Mouse (Mus musculus) kidney, embryonic 14.5 days (tissue): ENCODE results near the gene Ddah1. TPM values are rescaled to one million over a fixed set of nuclear protein-coding genes. Genes with fewer than 3 reads are reported as not detected.

Source experiments
- ATAC-seq: fragments of 200-750 bp; cut with Nextera tagmentation; 2 replicates; pipeline ENCODE4 v1.8.0; 2017; ENCODE audit warnings: moderate number of reproducible peaks, mild to moderate bottlenecking, moderate TSS enrichment, moderate library complexity; ENCODE audit not compliant: low FRiP score, low TSS enrichment
- H3K27ac ChIP-seq: fragments of 300-500 bp; sonication (generic); 2 replicates; pipeline ENCODE4 v1.5.1; 2014; ENCODE audit warnings: low read depth, mild to moderate bottlenecking, low read length, moderate library complexity, mixed read lengths
- H3K27me3 ChIP-seq: fragments of 300-500 bp; sonication (generic); 2 replicates; pipeline ENCODE4 v1.6.1; 2014; ENCODE audit warnings: mild to moderate bottlenecking, low read length; ENCODE audit not compliant: control insufficient read depth, insufficient read depth
- H3K36me3 ChIP-seq: fragments of 300-500 bp; sonication (generic); 2 replicates; pipeline ENCODE4 v1.6.1; 2014; ENCODE audit warnings: low read length, mixed read lengths; ENCODE audit not compliant: control insufficient read depth, insufficient read depth
- H3K4me1 ChIP-seq: fragments of 300-500 bp; sonication (generic); 2 replicates; pipeline ENCODE4 v1.6.1; 2014; ENCODE audit warnings: low read length, mixed read lengths; ENCODE audit not compliant: control insufficient read depth, insufficient read depth
- H3K4me2 ChIP-seq: fragments of 300-500 bp; sonication (generic); replicated peaks from 2 replicates; pipeline ENCODE4 v1.6.1; 2014; ENCODE audit warnings: low read depth, mild to moderate bottlenecking, low read length
- H3K4me3 ChIP-seq: fragments of 300-500 bp; sonication (generic); 2 replicates; pipeline ENCODE4 v1.5.1; 2014; ENCODE audit warnings: mild to moderate bottlenecking, low read length
- H3K9ac ChIP-seq: fragments of 300-500 bp; sonication (generic); 2 replicates; pipeline ENCODE4 v1.6.1; 2014; ENCODE audit warnings: low read depth, mild to moderate bottlenecking, low read length, moderate library complexity
- H3K9me3 ChIP-seq: fragments of 300-500 bp; sonication (generic); 2 replicates; pipeline ENCODE4 v1.6.1; 2016; ENCODE audit warnings: low read length; ENCODE audit not compliant: control insufficient read depth
- WGBS: fragments of 180-500 bp; shearing (Covaris S2); extraction: QIAGEN DNeasy Blood & Tissue Kit; methylation state at CpG from one replicate; pipeline ENCODE4 v1.1.7; 2014; 5-methylcytosine and 5-hydroxymethylcytosine counted together
- polyA plus RNA-seq: library from polyadenylated mRNA; unstranded; fragments of >200 nt; fragmentation: Nextera tagmentation; extraction: Ambion mirVana; gene quantifications from 2 replicates; pipeline ENCODE4 v1.2.1, GENCODE M21; 2014

Gene Ddah1
- polyA plus RNA-seq, 1 experiment from 2014 or later, result 63.2 TPM

DNA sequence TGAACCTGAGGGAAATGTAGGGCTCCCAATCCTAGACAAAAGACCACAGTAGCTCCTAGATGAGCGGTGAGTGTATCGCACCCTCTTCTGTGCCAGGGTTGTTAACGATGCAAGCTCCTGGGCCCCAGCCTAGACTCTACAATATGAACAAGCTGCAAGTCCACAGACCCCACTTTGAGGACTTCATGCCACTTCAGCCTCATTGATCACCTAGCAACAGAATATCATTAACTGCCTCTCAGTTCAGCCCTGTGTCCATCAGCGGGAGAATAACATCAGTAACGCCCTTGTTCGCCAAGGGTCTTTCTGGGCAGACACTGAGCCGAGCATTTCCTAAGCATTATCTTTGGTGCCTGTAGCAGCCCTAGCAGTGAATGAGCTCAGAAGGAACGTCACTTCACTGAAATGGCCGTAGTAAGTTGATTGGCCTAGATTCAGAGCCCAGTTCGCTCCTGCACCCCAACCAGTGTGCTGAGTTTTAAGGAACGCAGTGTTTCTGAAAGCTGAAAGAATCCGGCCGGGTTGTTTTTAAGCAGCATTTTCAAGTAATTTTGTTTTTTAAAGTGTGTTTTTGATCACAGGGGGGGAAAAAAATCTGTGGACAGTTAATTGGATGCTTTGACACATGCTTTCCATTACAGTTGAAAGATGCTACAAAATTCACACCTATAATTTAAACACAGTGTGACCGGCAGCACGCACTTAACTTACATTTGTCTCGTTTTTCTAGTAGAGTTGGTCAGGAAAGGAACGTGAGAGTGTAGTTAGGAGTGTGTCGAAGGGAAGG is 132.1 kb downstream of the Ddah1 start:
- H3K9ac ChIP-seq, result no peak overlapping the region
- ATAC-seq, result no peak
- H3K4me2 ChIP-seq, result no peak overlapping the region
- H3K27ac ChIP-seq, result no peak overlapping the region
- no peaks in the 10 kb centered on the region for H3K36me3 ChIP-seq
- H3K27me3 ChIP-seq, result no peaks in the 10 kb centered on the region
- WGBS, result 81% methylated on average over 18 of the region's 18 CpGs
- peaks cover 3% of the 10 kb centered on the region; the same call in 1 of the 2 replicates for H3K4me1 ChIP-seq
- H3K4me3 ChIP-seq, result no peak overlapping the region
- H3K9me3 ChIP-seq, result no peaks in the 10 kb centered on the region

DNA sequence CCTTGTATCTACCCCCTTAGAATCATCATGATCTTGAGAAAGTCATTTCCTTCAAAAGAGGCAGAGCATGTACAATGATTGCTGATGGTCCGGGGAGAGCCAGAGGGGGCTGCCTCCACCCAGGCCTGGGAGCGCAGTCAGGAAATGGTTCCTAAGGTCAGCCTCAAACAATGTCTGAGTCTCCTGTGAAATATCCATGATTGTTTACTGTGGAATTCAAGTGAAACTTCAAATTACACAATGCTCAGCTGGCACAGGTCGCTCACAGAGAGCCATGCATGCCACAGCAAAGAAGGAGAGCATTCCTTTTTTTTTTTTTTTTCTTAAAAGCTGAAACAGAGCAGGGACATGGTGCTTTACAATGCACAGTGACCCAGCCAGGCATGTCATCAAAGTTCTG is 134.0 kb downstream of the Ddah1 start:
- no peaks in the 10 kb centered on the region for H3K27me3 ChIP-seq
- no peaks in the 10 kb centered on the region for H3K36me3 ChIP-seq
- H3K9me3 ChIP-seq, result no peaks in the 10 kb centered on the region
- no peak overlapping the region for H3K4me2 ChIP-seq
- H3K4me1 ChIP-seq, result no peaks in the 10 kb centered on the region
- no peak for ATAC-seq
- 68% methylated on average over 3 of the region's 3 CpGs for WGBS
- no peak overlapping the region for H3K4me3 ChIP-seq
- no peak overlapping the region for H3K27ac ChIP-seq
- H3K9ac ChIP-seq, result no peak overlapping the region

GRCm38 (mm10) chr3:145894131-145894530 is 135.7 kb downstream of the Ddah1 start:
- no peak for ATAC-seq
- no peaks in the 10 kb centered on the region for H3K4me1 ChIP-seq
- no peaks in the 10 kb centered on the region for H3K9me3 ChIP-seq
- WGBS, result 74% methylated on average over 12 of the region's 12 CpGs
- H3K9ac ChIP-seq, result no peak overlapping the region
- no peak overlapping the region for H3K4me3 ChIP-seq
- H3K36me3 ChIP-seq, result no peaks in the 10 kb centered on the region
- no peak overlapping the region for H3K27ac ChIP-seq
- no peaks in the 10 kb centered on the region for H3K27me3 ChIP-seq
- no peak overlapping the region for H3K4me2 ChIP-seq

GRCm38 (mm10) chr3:145897749-145898148 is 139.3 kb downstream of the Ddah1 start:
- Histone ChIP-seq H3K4me1 (no peaks in the 10 kb centered on the region), H3K9me3 (no peaks in the 10 kb centered on the region), H3K4me3 (no peak overlapping the region), H3K27ac (no peak overlapping the region), H3K9ac (no peak overlapping the region), H3K4me2 (no peak overlapping the region), H3K36me3 (no peaks in the 10 kb centered on the region), H3K27me3 (no peaks in the 10 kb centered on the region)
- ATAC-seq, result no peak
- 79% methylated on average over 11 of the region's 11 CpGs for WGBS

GRCm38 (mm10) chr3:145899832-145900231 is 141.4 kb downstream of the Ddah1 start:
- Histone ChIP-seq H3K4me2 (no peak overlapping the region), H3K4me1 (no peaks in the 10 kb centered on the region), H3K9me3 (no peaks in the 10 kb centered on the region), H3K4me3 (no peak overlapping the region), H3K36me3 (no peaks in the 10 kb centered on the region), H3K27ac (no peak overlapping the region), H3K27me3 (no peaks in the 10 kb centered on the region), H3K9ac (no peak overlapping the region)
- WGBS, result 83% methylated on average over 8 of the region's 8 CpGs
- no peak for ATAC-seq

GRCm38 (mm10) chr3:145903530-145903929 is 145.1 kb downstream of the Ddah1 start:
- WGBS, result 95% methylated on average over 8 of the region's 8 CpGs
- Histone ChIP-seq H3K27me3 (no peaks in the 10 kb centered on the region), H3K27ac (no peak overlapping the region), H3K9me3 (no peaks in the 10 kb centered on the region), H3K4me1 (0 out of 2 replicates have a peak, but pooled peaks cover 2% of the 10 kb centered on the region), H3K4me2 (no peak overlapping the region), H3K9ac (no peak overlapping the region), H3K36me3 (no peaks in the 10 kb centered on the region), H3K4me3 (no peak overlapping the region)
- no peak for ATAC-seq

DNA sequence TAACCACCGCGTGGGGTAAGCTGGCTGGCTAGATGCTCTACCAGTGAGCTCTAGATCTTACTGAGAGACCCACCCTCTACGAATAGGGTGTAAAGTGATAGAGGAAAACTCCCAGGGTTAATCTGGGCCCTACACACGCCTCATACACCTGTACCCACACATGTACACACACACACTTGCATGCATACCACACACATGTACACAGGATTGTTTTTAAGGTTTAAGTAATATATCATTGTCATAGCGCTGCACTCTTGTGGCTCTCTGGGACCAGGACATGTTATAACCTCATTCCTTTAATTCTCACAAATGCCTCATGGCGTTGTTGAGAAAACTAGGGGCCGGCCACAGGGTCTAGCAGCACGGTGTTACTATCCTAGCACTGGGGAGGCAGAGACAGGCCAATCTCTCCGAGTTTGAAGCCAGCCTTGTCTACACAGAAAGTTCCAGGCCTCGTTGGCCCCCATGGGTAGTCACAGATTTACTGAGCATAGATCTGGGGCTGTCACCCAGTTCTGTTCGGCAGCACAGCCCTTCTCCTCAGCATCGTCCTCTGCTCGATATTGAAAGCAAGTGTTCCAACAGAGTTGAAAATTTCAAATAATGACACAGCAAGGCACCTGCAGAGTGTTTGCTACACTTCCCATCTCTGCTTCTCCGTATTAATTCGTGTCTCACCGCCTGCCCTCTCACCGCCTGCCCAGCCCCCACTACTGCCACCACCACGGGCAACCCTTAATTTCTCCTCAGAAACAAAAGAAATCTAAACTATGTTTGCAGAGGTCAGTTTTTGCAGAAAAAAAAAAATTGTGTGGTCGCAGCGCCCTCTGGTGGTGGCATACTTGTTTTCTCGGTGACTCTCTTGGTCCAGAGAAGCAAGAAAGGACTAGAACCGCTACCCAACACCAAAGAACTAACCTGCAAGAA is 146.6 kb downstream of the Ddah1 start:
- Histone ChIP-seq H3K36me3 (no peaks in the 10 kb centered on the region), H3K27ac (no peak overlapping the region), H3K4me2 (no peak overlapping the region), H3K9ac (no peak overlapping the region), H3K4me3 (no peak overlapping the region), H3K4me1 (0 out of 2 replicates have a peak, but pooled peaks cover 2% of the 10 kb centered on the region), H3K27me3 (no peaks in the 10 kb centered on the region), H3K9me3 (no peaks in the 10 kb centered on the region)
- 56% methylated on average over 22 of the region's 22 CpGs for WGBS
- ATAC-seq, result peak; percentile 64

GRCm38 (mm10) chr3:145906582-145906981 is 148.1 kb downstream of the Ddah1 start:
- H3K4me2 ChIP-seq, result no peak overlapping the region
- WGBS, result 87% methylated on average over 9 of the region's 9 CpGs
- no peaks in the 10 kb centered on the region for H3K9me3 ChIP-seq
- H3K36me3 ChIP-seq, result no peaks in the 10 kb centered on the region
- no peak overlapping the region for H3K9ac ChIP-seq
- no peak overlapping the region for H3K27ac ChIP-seq
- 0 out of 2 replicates have a peak, but pooled peaks cover 2% of the 10 kb centered on the region for H3K4me1 ChIP-seq
- H3K4me3 ChIP-seq, result no peak overlapping the region
- ATAC-seq, result no peak
- H3K27me3 ChIP-seq, result no peaks in the 10 kb centered on the region

DNA sequence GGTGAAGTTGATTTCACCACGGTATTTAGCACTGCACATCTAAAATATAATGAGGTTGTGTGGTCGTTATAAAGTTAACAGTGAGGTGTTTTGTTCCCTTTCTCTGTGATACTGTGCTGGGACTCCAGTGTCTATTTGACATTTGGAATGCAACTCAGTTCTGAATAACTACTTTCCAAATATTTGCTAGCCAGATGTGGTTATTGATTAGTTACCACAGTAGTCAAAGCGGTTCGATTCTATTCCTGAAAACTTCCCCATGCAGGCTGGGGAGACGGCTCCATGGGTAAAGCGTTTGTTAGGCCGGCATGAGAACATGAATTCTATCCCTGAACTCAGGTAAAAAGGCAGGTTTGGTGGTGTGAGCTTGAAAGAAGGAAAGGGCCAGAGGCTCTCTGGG is 154.0 kb downstream of the Ddah1 start:
- Histone ChIP-seq H3K27ac (no peak overlapping the region), H3K9ac (no peak overlapping the region), H3K9me3 (no peaks in the 10 kb centered on the region), H3K27me3 (no peaks in the 10 kb centered on the region), H3K4me2 (no peak overlapping the region), H3K36me3 (no peaks in the 10 kb centered on the region), H3K4me1 (0 out of 2 replicates have a peak, but pooled peaks cover 2% of the 10 kb centered on the region), H3K4me3 (no peak overlapping the region)
- ATAC-seq, result no peak
- WGBS, result 91% methylated on average over 7 of the region's 7 CpGs
